Mouse (Mus musculus) lung, embryonic 14.5 days (tissue): ENCODE measurements around the gene Slc4a3. TPM values are rescaled to one million over a fixed set of nuclear protein-coding genes. Genes with fewer than 3 reads are reported as not detected.
A peak's percentile ranks its signal among the peaks of the same experiment; 100 is the strongest.

Experiments used
- ATAC-seq: fragments of 200-750 bp; cut with Nextera tagmentation; 2 replicates; pipeline ENCODE4 v1.8.0; 2017; ENCODE audit warnings: mild to moderate bottlenecking, moderate TSS enrichment, moderate library complexity; ENCODE audit not compliant: insufficient read depth
- DNase-seq: peaks from one replicate; pipeline ENCODE4 v3.0.0-alpha.2; 2015
- H3K27ac ChIP-seq: fragments of 300-500 bp; sonication (generic); 2 replicates; pipeline ENCODE4 v1.5.1; 2014; ENCODE audit warnings: low read depth, mild to moderate bottlenecking, moderate library complexity
- H3K27me3 ChIP-seq: fragments of 300-500 bp; sonication (generic); 2 replicates; pipeline ENCODE4 v1.6.1; 2014; ENCODE audit warnings: low read length, control low read depth; ENCODE audit not compliant: insufficient read depth
- H3K36me3 ChIP-seq: fragments of 300-500 bp; sonication (generic); 2 replicates; pipeline ENCODE4 v1.6.1; 2014; ENCODE audit warnings: control low read depth; ENCODE audit not compliant: insufficient read depth
- H3K4me1 ChIP-seq: fragments of 300-500 bp; sonication (generic); 2 replicates; pipeline ENCODE4 v1.6.1; 2014; ENCODE audit warnings: antibody characterized with exemption, control low read depth; ENCODE audit not compliant: insufficient read depth
- H3K4me2 ChIP-seq: fragments of 300-500 bp; sonication (generic); 2 replicates; pipeline ENCODE4 v1.6.1; 2014; ENCODE audit warnings: mild to moderate bottlenecking
- H3K4me3 ChIP-seq: fragments of 300-500 bp; sonication (generic); 2 replicates; pipeline ENCODE4 v1.5.1; 2014; ENCODE audit warnings: low read depth, low read length
- H3K9ac ChIP-seq: fragments of 300-500 bp; sonication (generic); 2 replicates; pipeline ENCODE4 v1.6.1; 2014
- H3K9me3 ChIP-seq: fragments of 300-500 bp; sonication (generic); 2 replicates; pipeline ENCODE4 v1.6.1; 2016; ENCODE audit warnings: low read depth, low read length, control low read depth
- CTCF ChIP-seq: IDR thresholded peaks from 2 replicates; pipeline ENCODE4 v1.5.1; 2016; ENCODE audit warnings: antibody characterized with exemption, low read depth
- WGBS: fragments of 180-500 bp; shearing (Covaris S2); extraction: QIAGEN DNeasy Blood & Tissue Kit; methylation state at CpG from one replicate; pipeline ENCODE4 v1.1.7; 2014; 5-methylcytosine and 5-hydroxymethylcytosine counted together
- polyA plus RNA-seq: library from polyadenylated mRNA; unstranded; fragments of >200 nt; fragmentation: Nextera tagmentation; extraction: Ambion mirVana; gene quantifications from 2 replicates; pipeline ENCODE4 v1.2.1, GENCODE M21; 2014

Gene Slc4a3
- polyA plus RNA-seq, 1 experiment from 2014 or later: 9.7 TPM

DNA sequence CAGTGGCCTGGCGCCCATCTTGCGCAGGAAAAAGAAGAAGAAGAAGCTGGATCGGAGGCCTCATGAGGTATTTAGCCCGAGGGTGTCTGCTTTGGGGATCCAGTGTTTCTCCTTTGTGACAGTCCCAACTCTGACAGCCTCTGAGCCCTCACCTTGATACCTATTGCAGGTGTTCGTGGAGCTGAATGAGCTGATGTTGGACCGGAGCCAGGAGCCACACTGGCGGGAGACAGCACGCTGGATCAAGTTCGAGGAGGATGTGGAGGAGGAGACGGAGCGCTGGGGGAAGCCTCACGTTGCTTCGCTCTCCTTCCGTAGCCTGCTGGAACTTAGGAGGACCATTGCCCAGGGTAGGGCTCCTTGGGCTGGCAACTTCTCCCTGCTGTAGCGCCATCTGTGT is 4.5 kb downstream of the Slc4a3 start:
- DNase-seq (no peak), ATAC-seq (no peak)
- Histone ChIP-seq H3K4me3 (no peak overlapping the region), H3K4me2 (no peak overlapping the region), H3K9me3 (no peaks in the 10 kb centered on the region), H3K4me1 (peaks cover 5% of the 10 kb centered on the region; the same call in 1 of the 2 replicates), H3K9ac (no peak overlapping the region), H3K27me3 (no peaks in the 10 kb centered on the region), H3K27ac (no peak overlapping the region), H3K36me3 (peaks cover 31% of the 10 kb centered on the region)
- no peak for TF ChIP-seq CTCF
- 76% methylated on average over 15 of the region's 15 CpGs for whole genome bisulfite sequencing

DNA sequence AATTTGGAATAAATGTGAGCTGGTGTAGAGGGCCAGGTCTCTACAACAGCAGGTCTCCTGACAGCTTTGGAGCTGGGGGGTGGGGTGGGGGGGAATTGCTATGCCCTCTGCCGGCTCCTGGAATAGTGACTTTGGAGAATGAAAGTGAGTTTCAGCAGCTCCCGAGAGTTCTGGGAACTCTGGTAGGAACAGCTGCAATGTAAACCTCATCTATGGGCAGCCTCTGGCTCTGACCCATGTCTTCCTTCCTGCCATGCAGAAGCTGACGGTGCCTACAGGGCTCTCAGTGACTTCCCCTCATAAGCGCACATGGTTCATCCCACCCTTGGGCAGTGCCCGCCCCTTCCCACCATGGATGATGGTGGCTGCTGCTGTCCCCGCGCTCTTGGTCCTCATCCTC is 9.6 kb downstream of the Slc4a3 start:
- Histone ChIP-seq H3K4me1 (no peaks in the 10 kb centered on the region), H3K36me3 (peaks cover 44% of the 10 kb centered on the region), H3K9ac (no peak overlapping the region), H3K4me2 (no peak overlapping the region), H3K9me3 (no peaks in the 10 kb centered on the region), H3K27ac (no peak overlapping the region), H3K4me3 (no peak overlapping the region), H3K27me3 (no peaks in the 10 kb centered on the region)
- no peak for TF ChIP-seq CTCF
- WGBS: 83% methylated on average over 7 of the region's 7 CpGs
- DNase-seq (no peak), ATAC-seq (no peak)

DNA sequence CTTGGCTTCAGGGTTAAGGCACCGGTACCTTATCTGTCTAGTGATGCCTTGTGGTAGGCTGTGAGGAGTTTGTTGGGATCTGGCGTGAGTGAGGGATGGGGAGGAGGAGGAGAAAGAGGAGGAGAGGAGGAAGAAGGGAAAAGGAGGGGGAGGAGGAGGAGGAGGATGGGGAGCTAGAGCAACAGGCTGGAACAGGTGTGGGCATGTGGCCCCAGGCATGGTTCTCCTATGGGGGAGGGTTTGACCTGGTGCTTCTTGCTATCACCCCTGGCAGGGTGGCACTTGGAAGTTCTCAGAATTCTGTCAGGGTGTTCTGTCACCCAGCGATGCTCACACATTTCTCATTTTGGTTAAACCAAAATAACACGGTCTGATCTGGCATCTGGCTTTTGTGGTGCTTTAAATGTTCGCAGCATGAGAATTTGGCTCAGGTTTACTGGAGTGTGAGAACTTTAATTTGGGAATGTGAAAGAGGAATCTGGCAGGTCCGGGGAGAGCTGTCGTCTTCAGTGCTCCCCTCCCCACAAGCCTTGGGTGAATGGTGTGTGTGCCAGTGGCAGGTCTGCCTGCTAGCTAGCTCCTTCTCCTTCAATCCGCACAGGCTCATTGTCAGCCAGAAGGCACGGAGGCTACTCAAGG is 10.2 kb downstream of the Slc4a3 start:
- peaks cover 42% of the 10 kb centered on the region for H3K36me3 ChIP-seq
- no peaks in the 10 kb centered on the region for H3K9me3 ChIP-seq
- no peak for TF ChIP-seq CTCF
- H3K4me1 ChIP-seq: no peaks in the 10 kb centered on the region
- H3K27me3 ChIP-seq: no peaks in the 10 kb centered on the region
- 80% methylated on average over 9 of the region's 9 CpGs for WGBS
- ATAC-seq (no peak), DNase-seq (no peak)
- no peak overlapping the region for H3K27ac ChIP-seq
- H3K4me3 ChIP-seq: no peak overlapping the region
- H3K9ac ChIP-seq: no peak overlapping the region
- no peak overlapping the region for H3K4me2 ChIP-seq

DNA sequence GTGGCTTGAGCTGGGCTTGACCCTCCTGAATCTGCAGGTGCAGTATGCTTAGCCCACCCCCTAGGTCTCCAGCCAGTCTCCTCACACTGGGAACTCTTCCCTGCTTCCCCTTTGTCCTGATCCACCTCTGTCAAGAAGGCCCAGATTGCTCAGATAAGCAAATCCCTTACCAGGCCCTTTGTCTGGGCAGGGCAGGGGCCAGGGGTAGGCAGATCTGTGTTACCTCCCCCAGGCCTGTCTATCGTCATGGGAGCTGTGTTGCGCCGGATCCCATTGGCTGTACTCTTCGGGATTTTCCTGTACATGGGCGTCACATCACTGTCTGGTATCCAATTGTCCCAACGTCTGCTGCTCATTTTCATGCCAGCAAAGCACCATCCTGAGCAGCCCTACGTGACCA is 11.0 kb downstream of the Slc4a3 start:
- DNase-seq (no peak), ATAC-seq (no peak)
- no peaks in the 10 kb centered on the region for H3K9me3 ChIP-seq
- no peak overlapping the region for H3K27ac ChIP-seq
- no peak overlapping the region for H3K4me2 ChIP-seq
- H3K9ac ChIP-seq: no peak overlapping the region
- TF ChIP-seq CTCF: no peak
- H3K36me3 ChIP-seq: peaks cover 35% of the 10 kb centered on the region; the same call in 1 of the 2 replicates
- no peaks in the 10 kb centered on the region for H3K27me3 ChIP-seq
- H3K4me1 ChIP-seq: no peaks in the 10 kb centered on the region
- WGBS: 91% methylated on average over 7 of the region's 7 CpGs
- H3K4me3 ChIP-seq: no peak overlapping the region

DNA sequence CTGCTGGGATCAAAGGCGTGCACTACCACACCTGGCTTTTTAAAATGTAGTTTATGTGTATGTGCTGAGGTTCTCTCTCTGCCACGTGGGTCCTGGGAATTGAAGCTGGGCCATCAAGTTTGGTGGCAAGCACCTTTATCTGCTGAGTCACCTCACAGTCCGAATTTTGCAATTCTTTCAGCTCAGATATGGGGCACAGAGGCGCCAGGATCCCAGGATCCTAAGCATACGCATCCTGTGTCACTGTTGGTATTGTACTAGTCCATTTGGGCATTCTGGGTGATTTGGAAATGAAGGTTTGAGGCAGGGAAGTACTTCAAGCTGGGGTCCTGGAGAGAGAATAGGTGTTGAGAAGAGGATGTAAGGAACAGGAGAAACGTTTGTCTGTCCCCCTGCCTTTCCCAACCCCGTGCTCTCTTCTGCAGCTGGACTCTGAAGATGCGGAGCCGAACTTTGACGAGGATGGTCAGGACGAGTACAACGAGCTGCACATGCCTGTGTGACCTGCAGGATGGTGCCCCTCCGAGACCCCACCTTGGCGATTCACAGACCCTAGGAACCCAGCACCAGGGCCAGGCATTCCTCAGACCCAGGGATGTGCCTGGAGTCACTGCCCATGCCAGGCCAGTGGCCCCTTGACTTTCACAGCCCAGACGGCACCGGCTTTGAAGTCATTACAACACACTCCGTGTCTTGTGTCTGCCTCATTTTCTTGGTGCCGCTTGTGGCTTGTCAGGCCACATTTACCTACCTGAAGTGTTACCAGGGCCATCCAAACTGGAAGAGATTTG is 12.5 kb downstream of the Slc4a3 start:
- no peak overlapping the region for H3K9ac ChIP-seq
- no peak for DNase-seq
- peaks cover 27% of the 10 kb centered on the region; the same call in 1 of the 2 replicates for H3K36me3 ChIP-seq
- H3K27ac ChIP-seq: peak overlapping the region; percentile 25; the same call in 1 of the 2 replicates
- no peaks in the 10 kb centered on the region for H3K4me1 ChIP-seq
- WGBS: 83% methylated on average over 18 of the region's 18 CpGs
- H3K4me3 ChIP-seq: no peak overlapping the region
- no peaks in the 10 kb centered on the region for H3K9me3 ChIP-seq
- no peaks in the 10 kb centered on the region for H3K27me3 ChIP-seq
- H3K4me2 ChIP-seq: no peak overlapping the region
- no peak for TF ChIP-seq CTCF
- peak; percentile 4; the same call in 1 of the 2 replicates for ATAC-seq

DNA sequence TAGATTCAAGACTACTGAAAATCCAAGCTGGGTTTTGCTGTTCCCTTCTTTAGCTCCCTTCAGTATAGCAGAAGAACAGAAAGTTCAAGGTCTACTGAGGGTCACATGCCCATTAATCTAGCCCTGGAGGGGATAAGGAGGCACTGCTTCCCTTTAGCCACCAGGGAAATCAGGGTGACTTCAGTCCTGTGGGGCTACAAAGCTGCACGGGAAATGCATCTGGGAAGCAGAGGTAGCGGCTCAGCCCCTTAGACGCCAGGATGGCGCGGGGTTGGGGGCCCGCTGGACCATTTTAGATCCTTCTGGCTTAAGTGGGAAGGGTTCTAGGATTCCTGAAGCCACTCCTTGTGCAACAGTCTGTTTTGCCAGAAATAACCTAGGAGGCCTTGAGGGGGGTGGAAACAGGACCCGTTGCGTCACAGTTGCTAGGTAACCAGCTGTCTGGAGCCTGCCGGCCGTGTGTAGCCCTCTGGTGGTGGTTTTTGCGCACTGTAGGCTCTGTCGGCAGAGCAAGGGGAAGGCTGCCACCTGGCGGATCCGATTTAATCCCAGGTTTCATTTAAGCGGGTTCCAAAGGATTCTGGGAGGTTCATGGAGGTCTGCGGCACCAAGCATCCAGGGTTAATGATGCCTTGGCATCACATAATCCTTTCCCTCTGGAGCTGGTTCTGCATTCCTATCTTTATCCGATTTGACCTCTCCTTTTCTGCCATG is 13.3 kb downstream of the Slc4a3 start:
- peak overlapping the region; percentile 41 for H3K4me2 ChIP-seq
- TF ChIP-seq CTCF: peak; percentile 100
- H3K27me3 ChIP-seq: no peaks in the 10 kb centered on the region
- H3K36me3 ChIP-seq: peaks cover 26% of the 10 kb centered on the region; the same call in 1 of the 2 replicates
- WGBS: 7% methylated on average over 17 of the region's 17 CpGs
- DNase-seq: peak; percentile 99
- peak; percentile 96 for ATAC-seq
- H3K27ac ChIP-seq: peak overlapping the region; percentile 25; the same call in 1 of the 2 replicates
- H3K4me3 ChIP-seq: no peak overlapping the region
- no peaks in the 10 kb centered on the region for H3K4me1 ChIP-seq
- no peaks in the 10 kb centered on the region for H3K9me3 ChIP-seq
- no peak overlapping the region for H3K9ac ChIP-seq
